Mouse (Mus musculus): ENCODE measurements around the gene Cavin1.

- TF ChIP-seq CTCF (conservative IDR thresholded peaks at IDR 0.05; ENCODE audit: insufficient read depth, insufficient read length, low read depth, low read length) (no peak), POLR2A (IDR thresholded peaks at IDR 0.05; ENCODE audit: low read depth, low read length) (no peak)
Measured at GRCm38 (mm10) chr11:100908567-100908966, 62.1 kb downstream of the Cavin1 start.

Measured in kidney, adult 2 months (tissue).